Mouse (Mus musculus): ENCODE data around the gene Nr2f2.

The Nr2f2 gene

GRCm38 (mm10) chr7:70365401-70365811 is 1.1 kb downstream of the Nr2f2 start:
- peak; percentile 61 for DNase-seq (ENCODE audit: low spot score)

- DNase-seq (ENCODE audit: low spot score) = no peak
These were observed 1.7 kb downstream of the Nr2f2 start for GRCm38 (mm10) chr7:70364798-70365197.

GRCm38 (mm10) chr7:70363351-70363750 is 3.2 kb downstream of the Nr2f2 start:
- no peak for DNase-seq (ENCODE audit: low spot score)

GRCm38 (mm10) chr7:70362526-70363170 is 3.9 kb downstream of the Nr2f2 start:
- DNase-seq (ENCODE audit: low spot score) = no peak

GRCm38 (mm10) chr7:70361383-70362364 is 4.9 kb downstream of the Nr2f2 start:
- DNase-seq (ENCODE audit: low spot score) = peak; percentile 95

GRCm38 (mm10) chr7:70360611-70361382 is 5.7 kb downstream of the Nr2f2 start:
- peak; percentile 56 for DNase-seq (ENCODE audit: low spot score)

GRCm38 (mm10) chr7:70359791-70360581 is 6.5 kb downstream of the Nr2f2 start:
- DNase-seq (ENCODE audit: low spot score) = peak; percentile 54

- peak; percentile 65 for DNase-seq (ENCODE audit: low spot score)
These were observed 7.5 kb downstream of the Nr2f2 start for GRCm38 (mm10) chr7:70358848-70359591.

GRCm38 (mm10) chr7:70358020-70358847 is 8.3 kb downstream of the Nr2f2 start:
- DNase-seq (ENCODE audit: low spot score) = no peak

GRCm38 (mm10) chr7:70357516-70358019 is 9.0 kb downstream of the Nr2f2 start:
- no peak for DNase-seq (ENCODE audit: low spot score)

GRCm38 (mm10) chr7:70356691-70357515 is 9.6 kb downstream of the Nr2f2 start:
- DNase-seq (ENCODE audit: low spot score) = no peak

GRCm38 (mm10) chr7:70355691-70356568 is 10.6 kb downstream of the Nr2f2 start:
- no peak for DNase-seq (ENCODE audit: low spot score)

- DNase-seq (ENCODE audit: low spot score) = no peak
These were observed 11.2 kb downstream of the Nr2f2 start for GRCm38 (mm10) chr7:70355357-70355620.

GRCm38 (mm10) chr7:70354606-70355356 is 11.8 kb downstream of the Nr2f2 start:
- DNase-seq (ENCODE audit: low spot score) = no peak

GRCm38 (mm10) chr7:70353151-70353550 is 13.4 kb downstream of the Nr2f2 start:
- DNase-seq (ENCODE audit: low spot score) = no peak

GRCm38 (mm10) chr7:70352617-70353016 is 13.9 kb downstream of the Nr2f2 start:
- DNase-seq (ENCODE audit: low spot score) = no peak

GRCm38 (mm10) chr7:70351981-70352560 is 14.5 kb downstream of the Nr2f2 start:
- DNase-seq (ENCODE audit: low spot score) = no peak
